Mouse (Mus musculus): ENCODE results near the gene Gapdh.
A peak's percentile ranks its signal among the peaks of the same experiment; 100 is the strongest.

Gene Gapdh

GRCm38 (mm10) chr6:125148926-125149568, 17.2 kb downstream of the Gapdh start:
- no peak for DNase-seq (ENCODE audit: low spot score)

- DNase-seq (ENCODE audit: low spot score) = no peak
Measured at GRCm38 (mm10) chr6:125148251-125148925, 17.9 kb downstream of the Gapdh start.

DNA sequence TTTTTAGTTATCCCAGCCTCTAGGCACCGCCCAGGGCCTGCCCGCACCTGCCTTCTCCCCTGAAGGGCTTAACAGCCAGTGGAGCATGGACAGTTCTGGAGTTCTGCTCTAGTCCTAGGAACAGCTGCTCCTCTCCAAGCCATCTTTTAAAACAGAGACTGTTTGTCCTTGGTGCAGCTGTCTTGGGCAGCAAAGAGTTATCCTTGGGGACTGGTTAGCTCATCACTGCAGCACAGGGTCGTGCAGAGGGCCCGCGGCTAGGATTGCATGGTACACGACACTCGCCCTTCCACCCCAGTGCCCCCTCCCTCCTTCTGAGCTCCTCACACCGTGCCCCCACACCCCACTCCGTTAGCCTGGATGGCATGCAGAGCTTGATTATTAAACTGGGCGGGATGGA, 18.9 kb downstream of the Gapdh start:
- DNase-seq (ENCODE audit: low spot score) = no peak

DNA sequence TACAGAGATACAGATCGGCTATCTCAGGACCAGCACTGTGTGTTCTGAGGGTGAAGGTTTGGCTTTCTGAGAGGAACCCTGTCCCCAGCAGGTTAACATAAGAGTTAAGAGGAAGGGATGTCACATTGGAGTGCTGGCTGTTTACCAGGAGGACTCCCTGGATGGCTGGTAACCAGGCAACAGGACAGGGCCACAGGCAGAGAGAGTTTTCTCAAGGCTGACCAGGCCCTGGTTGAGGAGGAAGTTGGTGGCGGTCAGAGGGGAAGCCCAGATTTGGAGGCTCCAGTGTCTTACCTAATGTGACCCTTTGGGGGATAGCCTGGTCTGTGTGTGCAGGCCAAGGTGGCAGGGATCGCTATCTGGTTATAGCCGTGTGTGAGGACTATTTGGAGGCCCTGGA, 19.5 kb downstream of the Gapdh start:
- DNase-seq (ENCODE audit: low spot score) = no peak

DNA sequence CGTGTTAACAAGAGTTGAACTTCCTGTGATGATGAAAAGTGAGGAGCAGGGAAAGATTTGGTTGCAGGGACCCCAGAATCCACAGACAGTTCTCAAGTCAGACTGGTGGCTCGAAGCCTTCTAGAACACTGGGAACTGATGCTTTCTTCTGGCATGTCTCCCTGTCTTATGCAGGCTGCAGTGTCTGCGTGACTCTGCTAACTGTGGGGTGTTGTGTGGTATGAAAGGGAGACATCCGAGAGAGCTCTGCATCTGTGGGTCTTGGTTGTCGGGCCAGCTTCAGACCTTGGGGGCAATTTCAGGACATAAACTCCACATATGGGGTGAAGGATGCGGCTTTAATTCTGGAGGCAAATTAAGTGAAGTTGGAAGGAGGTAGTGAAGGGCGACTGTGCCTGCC, 20.1 kb downstream of the Gapdh start:
- DNase-seq (ENCODE audit: low spot score) = no peak

DNA sequence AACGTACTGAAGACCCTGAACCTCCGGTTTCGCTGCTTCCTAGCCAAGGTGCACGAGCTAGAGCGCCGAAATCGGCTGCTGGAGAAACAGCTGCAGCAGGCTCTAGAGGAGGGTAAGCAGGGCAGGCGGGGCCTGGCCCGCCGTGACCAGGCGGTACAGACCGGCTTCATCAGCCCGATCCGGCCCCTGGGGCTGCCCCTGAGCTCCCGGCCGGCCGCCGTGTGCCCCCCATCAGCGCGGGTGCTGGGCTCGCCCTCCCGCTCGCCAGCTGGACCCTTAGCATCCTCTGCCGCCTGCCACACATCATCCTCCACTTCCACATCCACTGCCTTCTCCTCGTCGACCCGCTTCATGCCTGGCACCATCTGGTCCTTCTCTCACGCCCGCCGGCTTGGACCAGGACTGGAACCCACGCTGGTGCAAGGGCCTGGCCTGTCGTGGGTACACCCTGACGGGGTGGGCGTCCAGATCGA, 20.8 kb downstream of the Gapdh start:
- no peak for DNase-seq (ENCODE audit: low spot score)

DNA sequence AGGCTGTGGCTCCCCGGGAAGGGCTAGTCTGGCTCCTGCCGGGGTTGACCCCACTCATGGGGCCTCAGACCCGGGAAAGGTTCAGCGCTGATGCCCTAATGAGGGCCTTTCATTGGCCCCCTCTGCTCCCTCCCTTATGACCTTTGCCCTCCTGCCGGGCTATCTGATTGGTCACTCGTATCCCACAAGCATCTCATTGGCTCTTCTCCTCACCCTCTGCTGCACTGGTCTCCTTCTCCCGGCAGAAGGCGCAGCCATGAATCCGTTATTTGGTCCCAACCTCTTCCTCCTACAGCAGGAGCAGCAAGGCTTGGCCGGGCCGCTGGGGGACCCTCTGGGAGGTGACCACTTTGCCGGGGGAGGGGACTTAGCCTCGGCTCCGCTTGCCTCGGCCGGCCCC, 21.3 kb downstream of the Gapdh start, which contains the start of gene Iffo1:
Iffo1 (plus strand) TSS at position 241 of the 400 bp plus-strand sequence.
- DNase-seq (ENCODE audit: low spot score) = peak; percentile 86

GRCm38 (mm10) chr6:125143904-125144303, 22.4 kb downstream of the Gapdh start:
- no peak for DNase-seq (ENCODE audit: low spot score)

- no peak for DNase-seq (ENCODE audit: low spot score)
Measured at GRCm38 (mm10) chr6:125143128-125143527, 23.1 kb downstream of the Gapdh start.

GRCm38 (mm10) chr6:125142436-125142835, 23.8 kb downstream of the Gapdh start:
- no peak for DNase-seq (ENCODE audit: low spot score)

DNA sequence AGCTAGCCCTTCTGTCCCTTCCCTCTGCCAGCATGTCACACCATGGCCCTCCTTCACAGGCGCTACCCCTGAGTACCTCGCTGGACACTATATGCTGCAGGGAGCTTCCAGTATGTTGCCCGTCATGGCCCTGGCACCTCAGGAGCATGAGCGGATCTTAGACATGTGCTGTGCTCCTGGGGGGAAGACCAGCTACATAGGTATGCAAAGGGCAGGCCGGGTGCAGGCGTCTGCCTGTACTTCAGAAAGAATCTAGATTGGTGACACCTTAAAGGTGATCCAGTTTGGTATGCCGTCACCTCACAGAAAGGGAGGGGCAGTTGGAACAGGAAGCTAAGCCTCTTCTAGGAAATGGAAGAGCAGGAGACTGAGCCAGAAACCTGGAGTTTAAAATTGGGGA, 26.5 kb downstream of the Gapdh start:
- no peak for DNase-seq (ENCODE audit: low spot score)

- no peak for DNase-seq (ENCODE audit: low spot score)
Measured at GRCm38 (mm10) chr6:125137002-125137671, 29.1 kb downstream of the Gapdh start.

GRCm38 (mm10) chr6:125132470-125132869, 33.8 kb downstream of the Gapdh start:
- no peak for DNase-seq (ENCODE audit: low spot score)

- DNase-seq (ENCODE audit: low spot score) = peak; percentile 77
Measured at GRCm38 (mm10) chr6:125131302-125132156, 34.7 kb downstream of the Gapdh start, which contains the start of gene Nop2. TSS of gene Nop2 (plus strand) at chr6:125131909.

DNA sequence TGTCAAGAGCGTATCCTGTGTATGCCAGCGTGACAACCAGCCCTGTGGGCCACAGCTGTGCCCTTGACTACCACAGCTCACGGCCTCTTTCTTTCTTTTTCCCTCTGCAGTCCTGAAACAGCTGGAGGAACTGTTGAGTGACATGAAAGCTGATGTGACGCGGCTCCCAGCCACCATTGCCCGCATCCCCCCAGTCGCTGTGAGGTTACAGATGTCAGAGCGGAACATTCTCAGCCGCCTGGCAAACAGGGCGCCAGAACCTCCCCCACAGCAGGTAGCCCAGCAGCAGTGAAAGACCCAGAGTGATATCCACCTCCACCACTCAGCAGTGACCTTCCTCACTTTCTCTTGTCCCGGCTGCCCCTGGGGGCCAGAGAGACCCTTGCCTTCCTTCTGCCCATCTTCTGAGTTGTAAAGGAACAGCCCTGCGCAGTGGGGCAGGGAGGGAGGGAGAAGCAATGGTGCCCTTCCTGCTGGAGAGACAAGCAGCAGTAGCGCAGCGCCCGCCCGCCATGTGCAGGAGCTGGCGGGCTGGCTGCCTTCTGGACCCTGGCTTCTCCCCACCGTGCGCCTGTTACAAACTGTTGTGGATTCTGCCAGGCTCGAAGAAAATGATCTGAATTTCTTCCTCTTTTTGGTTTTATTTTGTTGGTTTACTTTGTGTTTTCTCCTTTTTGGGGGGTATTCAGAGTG, 36.4 kb downstream of the Gapdh start:
- no peak for DNase-seq (ENCODE audit: low spot score)

GRCm38 (mm10) chr6:125128724-125129123, 37.5 kb downstream of the Gapdh start:
- DNase-seq (ENCODE audit: low spot score) = no peak

DNA sequence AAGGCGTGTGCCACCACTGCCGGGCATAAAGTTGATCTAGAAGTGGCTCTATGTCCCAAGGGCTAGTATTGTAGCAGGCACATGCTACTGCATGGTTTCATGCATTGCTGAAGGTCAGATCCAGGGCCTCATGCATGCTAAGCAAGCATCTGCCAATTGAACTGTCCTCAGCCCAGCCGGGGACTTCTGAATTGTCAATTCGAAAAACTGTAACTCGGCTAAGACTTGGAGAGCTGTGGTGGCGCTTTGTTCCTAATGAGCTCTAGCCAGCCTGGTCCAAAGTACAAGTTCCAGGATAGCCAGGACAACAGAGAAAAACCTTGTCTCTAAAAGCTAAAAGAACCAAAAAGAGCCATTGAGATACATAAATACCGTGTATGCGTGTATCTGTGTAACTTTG, 46.9 kb downstream of the Gapdh start:
- DNase-seq (ENCODE audit: low spot score) = no peak

DNA sequence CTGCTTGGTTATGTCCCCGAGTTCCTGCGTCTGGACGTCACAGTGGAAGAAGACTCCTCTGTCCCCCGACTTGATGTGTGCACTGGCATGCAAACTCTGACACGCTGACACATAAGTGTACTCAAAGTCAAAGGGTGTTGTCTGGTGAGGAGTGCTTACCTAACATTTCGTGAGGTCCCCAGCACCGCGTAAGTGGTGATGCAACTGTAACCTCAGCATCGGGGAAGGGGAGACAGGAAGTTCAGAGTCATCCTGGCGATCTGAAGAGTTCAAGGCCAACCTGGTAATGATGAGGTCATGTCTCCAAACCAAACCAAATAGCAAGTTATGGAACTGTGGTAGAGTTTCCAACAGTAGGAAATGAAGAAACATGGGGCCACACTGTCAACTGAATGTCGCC, 53.7 kb downstream of the Gapdh start:
- no peak for DNase-seq (ENCODE audit: low spot score)
